9 mouse cellular contexts compared by ENCODE assay signal in genomic region chr7:25178317-25178716, GRCm38 (mm10). TPM values are rescaled to one million over a fixed set of nuclear protein-coding genes. Genes with fewer than 3 reads are reported as not detected.
DNase-seq lines count a peak whose midpoint lies in the region; ATAC-seq lines count a peak whose summit lies in the region.
"Had no signal": no experiment of that assay in that cellular context is flagged by ENCODE, and none has a peak within 500 bp of the region (broad histone marks: within the 10 kb centered on the region; RNA-seq: fewer than 3 reads in every experiment).

No protein-coding gene starts in this region.

- ATAC-seq in heart, embryonic 14.5 days (ENCODE audit: insufficient number of reproducible peaks, insufficient read depth, low FRiP score, low read depth), result no peak
- no peak for ATAC-seq in hindbrain, embryonic 12.5 days (ENCODE audit: low FRiP score)
- ATAC-seq in midbrain, embryonic 13.5 days, result no peak
- ATAC-seq: Patski had no signal

- peak overlapping the region; percentile 72 for H3K4me2 ChIP-seq in heart, embryonic 14.5 days (ENCODE audit: low read length)
- peak overlapping the region; percentile 70 for H3K4me2 ChIP-seq in hindbrain, embryonic 12.5 days (replicated peaks)
- H3K4me2 ChIP-seq in midbrain, embryonic 13.5 days (replicated peaks), result peak overlapping the region; percentile 83

- DNase-seq in heart, adult 18-20 months, result no peak
- no peak for DNase-seq in MN1 (ENCODE audit: low spot score)
- no peak for DNase-seq in c-Kit-positive CD71-positive TER-119-positive erythroid progenitor cells, embryonic 14.5 days (ENCODE audit: low spot score)
- DNase-seq in thymus, postnatal 14 days, result no peak

- H3K27me3 ChIP-seq in heart, embryonic 14.5 days (ENCODE audit: control insufficient read depth, insufficient read depth, low read length), result peaks cover 96% of the 10 kb centered on the region
- peaks cover 52% of the 10 kb centered on the region for H3K27me3 ChIP-seq in hindbrain, embryonic 12.5 days
- H3K27me3 ChIP-seq in midbrain, embryonic 13.5 days, result peaks cover 33% of the 10 kb centered on the region

- H3K9me3 ChIP-seq in heart, embryonic 14.5 days (ENCODE audit: control insufficient read depth, low read length), result no peaks in the 10 kb centered on the region
- no peaks in the 10 kb centered on the region for H3K9me3 ChIP-seq in hindbrain, embryonic 12.5 days (replicated peaks)
- no peaks in the 10 kb centered on the region for H3K9me3 ChIP-seq in midbrain, embryonic 13.5 days

- peaks cover 0 to 9% of the 10 kb centered on the region in 2 experiments; a peak in 1 of 4 replicates for H3K4me1 ChIP-seq in heart, embryonic 14.5 days (ENCODE audit: control insufficient read depth in 2 of 2, insufficient read depth in 2 of 2, low read length in 2 of 2)
- H3K4me1 ChIP-seq in brown adipose tissue, adult 24 weeks (ENCODE audit: control insufficient read depth, insufficient read depth, insufficient read length, low read length), result no peaks in the 10 kb centered on the region; the same call in 1 of the 2 replicates
- H3K4me1 ChIP-seq in hindbrain, embryonic 12.5 days, result peaks cover 62% of the 10 kb centered on the region
- peaks cover 74% of the 10 kb centered on the region for H3K4me1 ChIP-seq in midbrain, embryonic 13.5 days (replicated peaks)

- H3K36me3 ChIP-seq in heart, embryonic 14.5 days (ENCODE audit: control insufficient read depth, insufficient read depth, low read length), result no peaks in the 10 kb centered on the region
- no peaks in the 10 kb centered on the region for H3K36me3 ChIP-seq in hindbrain, embryonic 12.5 days
- no peaks in the 10 kb centered on the region for H3K36me3 ChIP-seq in midbrain, embryonic 13.5 days

- H3K4me3 ChIP-seq in heart, embryonic 14.5 days (ENCODE audit: control insufficient read depth in 1 of 2, insufficient read depth in 1 of 2, low read depth in 1 of 2, low read length in 2 of 2), result peak overlapping the region in 1 of 2 experiments; percentile 39; a peak in 2 of 4 replicates
- H3K4me3 ChIP-seq in brown adipose tissue, adult 24 weeks (ENCODE audit: insufficient read depth, low read depth, low read length), result peak overlapping the region; percentile 45
- H3K4me3 ChIP-seq in hindbrain, embryonic 12.5 days, result peak overlapping the region; percentile 64
- H3K4me3 ChIP-seq in midbrain, embryonic 13.5 days (replicated peaks), result peak overlapping the region; percentile 72

- H3K27ac ChIP-seq in heart, embryonic 14.5 days (replicated peaks in 1 of 2; ENCODE audit: control insufficient read depth in 1 of 2, insufficient read depth in 1 of 2, low read depth in 2 of 2, low read length in 2 of 2), result no peak overlapping the region
- H3K27ac ChIP-seq in brown adipose tissue, adult 24 weeks (replicated peaks; ENCODE audit: low read depth, low read length), result no peak overlapping the region
- peak overlapping the region; percentile 98 for H3K27ac ChIP-seq in hindbrain, embryonic 12.5 days
- H3K27ac ChIP-seq in midbrain, embryonic 13.5 days, result peak overlapping the region; percentile 99

- no peak overlapping the region for H3K9ac ChIP-seq in heart, embryonic 14.5 days (ENCODE audit: low read length)
- peak overlapping the region; percentile 94 for H3K9ac ChIP-seq in hindbrain, embryonic 12.5 days
- peak overlapping the region; percentile 97 for H3K9ac ChIP-seq in midbrain, embryonic 13.5 days (replicated peaks)

- 2% methylated on average over 17 of the region's 17 CpGs for WGBS in heart, embryonic 14.5 days
- under 1% methylated on average over 17 of the region's 17 CpGs for WGBS in hindbrain, embryonic 12.5 days
- WGBS in midbrain, embryonic 13.5 days, result 0% methylated on average over 17 of the region's 17 CpGs

RNA-seq across cellular contexts. Expression of gene Pou2f2, which starts 1.2 kb away (rescaled TPM):
- polyA plus RNA-seq in heart, embryonic 14.5 days (2014; fragmentation: Nextera tagmentation; extraction: Ambion mirVana), result 0.50 and 0.71 TPM in 2 replicates
- total RNA-seq in heart, adult 18-20 months (2021), result 1 to 10 TPM in 1 of 2 experiments, under 1 TPM in 1; 0.25 to 1.5 TPM
- 0.52 and 0.79 TPM in 2 replicates for polyA plus RNA-seq in brown adipose tissue, adult 24 weeks (2012; ENCODE audit: insufficient read depth, insufficient read length, missing spikeins)
- polyA plus RNA-seq in hindbrain, embryonic 12.5 days (2016; fragmentation: Nextera tagmentation; extraction: Ambion mirVana), result 38.6 and 40.3 TPM in 2 replicates
- 56.2 and 62.0 TPM in 2 replicates for polyA plus RNA-seq in midbrain, embryonic 13.5 days (2015; fragmentation: Nextera tagmentation; extraction: Ambion mirVana)

RNA-seq across cellular contexts. Expression of gene Dedd2, which starts 42.1 kb away (rescaled TPM):
- polyA plus RNA-seq in heart, embryonic 14.5 days (2014; fragmentation: Nextera tagmentation; extraction: Ambion mirVana), result 4.8 and 5.7 TPM in 2 replicates
- total RNA-seq in heart, adult 18-20 months (2021), result 10 to 100 TPM; 19.6 to 19.9 TPM
- polyA plus RNA-seq in brown adipose tissue, adult 24 weeks (2012; ENCODE audit: insufficient read depth, insufficient read length, missing spikeins), result 6.1 and 10.0 TPM in 2 replicates
- 11.9 and 13.9 TPM in 2 replicates for polyA plus RNA-seq in hindbrain, embryonic 12.5 days (2016; fragmentation: Nextera tagmentation; extraction: Ambion mirVana)
- polyA plus RNA-seq in midbrain, embryonic 13.5 days (2015; fragmentation: Nextera tagmentation; extraction: Ambion mirVana), result 12.5 and 13.3 TPM in 2 replicates

RNA-seq across cellular contexts. Expression of gene Zfp526, which starts 42.9 kb away (rescaled TPM):
- 2.3 and 2.4 TPM in 2 replicates for polyA plus RNA-seq in heart, embryonic 14.5 days (2014; fragmentation: Nextera tagmentation; extraction: Ambion mirVana)
- total RNA-seq in heart, adult 18-20 months (2021), result 1 to 10 TPM; 6.3 to 7.4 TPM
- 1.9 and 2.6 TPM in 2 replicates for polyA plus RNA-seq in brown adipose tissue, adult 24 weeks (2012; ENCODE audit: insufficient read depth, insufficient read length, missing spikeins)
- 2.3 and 2.9 TPM in 2 replicates for polyA plus RNA-seq in hindbrain, embryonic 12.5 days (2016; fragmentation: Nextera tagmentation; extraction: Ambion mirVana)
- polyA plus RNA-seq in midbrain, embryonic 13.5 days (2015; fragmentation: Nextera tagmentation; extraction: Ambion mirVana), result 2.2 and 2.6 TPM in 2 replicates

RNA-seq across cellular contexts. Expression of gene Gsk3a, which starts 59.3 kb away (rescaled TPM):
- polyA plus RNA-seq in heart, embryonic 14.5 days (2014; fragmentation: Nextera tagmentation; extraction: Ambion mirVana), result 10.0 and 12.2 TPM in 2 replicates
- 10 to 100 TPM; 61.4 to 68.5 TPM for total RNA-seq in heart, adult 18-20 months (2021)
- 85.4 and 96.9 TPM in 2 replicates for polyA plus RNA-seq in brown adipose tissue, adult 24 weeks (2012; ENCODE audit: insufficient read depth, insufficient read length, missing spikeins)
- 17.2 and 19.6 TPM in 2 replicates for polyA plus RNA-seq in hindbrain, embryonic 12.5 days (2016; fragmentation: Nextera tagmentation; extraction: Ambion mirVana)
- 13.7 and 15.9 TPM in 2 replicates for polyA plus RNA-seq in midbrain, embryonic 13.5 days (2015; fragmentation: Nextera tagmentation; extraction: Ambion mirVana)

Comparison
In these comparisons a context has a peak if more than half of its experiments do, and no peak if none do; other contexts are left out.
1. H3K27ac ChIP-seq: peak in hindbrain, embryonic 12.5 days (single experiment) and midbrain, embryonic 13.5 days (single experiment); none in heart, embryonic 14.5 days (0 of 2) and brown adipose tissue, adult 24 weeks (single experiment).
2. RNA of gene Pou2f2, which starts 1.2 kb away (polyA plus RNA-seq): 56.2 to 62.0 TPM in midbrain, embryonic 13.5 days and 38.6 to 40.3 TPM in hindbrain, embryonic 12.5 days; 0.52 to 0.79 TPM in brown adipose tissue, adult 24 weeks and 0.50 to 0.71 TPM in heart, embryonic 14.5 days; every median in the first group is over 10 times any median in the second.
3. Peak in every context shown above with its lines, with median percentiles within 50 percentile points of each other: H3K4me2 ChIP-seq.